In the genomic region with DNA sequence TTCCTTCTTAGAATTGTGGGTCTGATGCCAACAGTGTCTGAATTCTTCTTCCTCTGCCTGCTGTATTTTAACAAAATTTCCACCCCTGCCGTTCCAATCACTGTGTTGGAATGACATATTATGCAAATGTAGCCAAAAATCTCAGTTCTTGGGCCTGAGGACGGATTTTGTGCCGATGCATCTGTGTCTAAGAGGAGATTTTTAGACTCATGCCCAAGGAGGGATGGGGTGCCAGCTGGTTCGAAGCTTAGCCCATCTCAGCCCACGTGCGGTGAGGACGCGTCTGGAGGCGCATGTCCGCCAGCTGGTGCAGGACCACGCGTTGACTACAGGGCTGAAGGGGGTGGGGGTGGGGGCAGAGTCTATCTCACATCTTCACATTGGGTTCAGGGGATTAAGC, we compare ENCODE assay signal across 15 mouse cellular contexts. TPM values are rescaled to one million over a fixed set of nuclear protein-coding genes. Genes with fewer than 3 reads are reported as not detected.
DNase-seq lines count a peak whose midpoint lies in the region; ATAC-seq lines count a peak whose summit lies in the region.
"Had no signal": no experiment of that assay in that cellular context is flagged by ENCODE, and none has a peak within 500 bp of the region (broad histone marks: within the 10 kb centered on the region; RNA-seq: fewer than 3 reads in every experiment).

No protein-coding gene starts in this region.

- ATAC-seq in cerebellum, adult (ENCODE audit: insufficient number of reproducible peaks, low FRiP score, low TSS enrichment), result peak; percentile 57; the same call in 1 of the 2 replicates
- ATAC-seq: lung, postnatal 0 days had no signal

- H3K36me3 ChIP-seq in limb, embryonic 10.5 days, result no peaks in the 10 kb centered on the region
- H3K36me3 ChIP-seq: embryonic facial prominence, embryonic 10.5 days; limb, embryonic 13.5 days; neural tube, embryonic 13.5 days had no signal

- no peak overlapping the region for H3K27ac ChIP-seq in limb, embryonic 10.5 days
- H3K27ac ChIP-seq: embryonic facial prominence, embryonic 10.5 days; limb, embryonic 13.5 days; neural tube, embryonic 13.5 days had no signal

- 92% methylated on average over 12 of the region's 12 CpGs for WGBS in limb, embryonic 10.5 days

- no peaks in the 10 kb centered on the region for H3K27me3 ChIP-seq in limb, embryonic 10.5 days (ENCODE audit: low read depth, poor library complexity, severe bottlenecking)
- H3K27me3 ChIP-seq: limb, embryonic 13.5 days; neural tube, embryonic 13.5 days had no signal

- peak; percentile 56 for DNase-seq in cerebellum, adult 8-10 months
- DNase-seq in layer of hippocampus, adult 11-12 months (ENCODE audit: low spot score), result peak; percentile 33
- peak; percentile 12 to 85 for DNase-seq in left cerebral cortex, postnatal 25 days (ENCODE audit: low spot score in 2 of 2)
- no peak for DNase-seq in retina, embryonic 14.5 days (ENCODE audit: low spot score)
- no peak for DNase-seq in urinary bladder, postnatal 10 days (ENCODE audit: low spot score)
- no peak for DNase-seq in limb, embryonic 10.5 days (ENCODE audit: low spot score)
- DNase-seq: adrenal gland, adult 2 months had no signal

- no peaks in the 10 kb centered on the region for H3K9me3 ChIP-seq in limb, embryonic 10.5 days (replicated peaks)
- H3K9me3 ChIP-seq: embryonic facial prominence, embryonic 10.5 days; limb, embryonic 13.5 days; neural tube, embryonic 13.5 days had no signal

- intact Hi-C loops in left cerebral cortex, postnatal 25 days (cut with DNase I), result no loop called here

- no peaks in the 10 kb centered on the region for H3K4me1 ChIP-seq in limb, embryonic 10.5 days
- H3K4me1 ChIP-seq: embryonic facial prominence, embryonic 10.5 days; limb, embryonic 13.5 days; neural tube, embryonic 13.5 days had no signal

- H3K4me3 ChIP-seq in limb, embryonic 10.5 days, result no peak overlapping the region
- H3K4me3 ChIP-seq: embryonic facial prominence, embryonic 10.5 days; limb, embryonic 13.5 days; neural tube, embryonic 13.5 days had no signal

RNA-seq across cellular contexts. Expression of gene Gm5485, which starts 51.3 kb away (rescaled TPM):
- total RNA-seq in left cerebral cortex, postnatal 25 days (2021), result not detected
- polyA plus RNA-seq in limb, embryonic 10.5 days (2016; fragmentation: Nextera tagmentation; extraction: Ambion mirVana), result not detected in 2 replicates
- total RNA-seq: adrenal gland, adult 2 months; ES-E14; hematopoietic stem cell, adult 5-6 weeks had no signal
- polyA plus RNA-seq: adrenal gland, adult 2 months; embryonic facial prominence, embryonic 10.5 days; gonadal fat pad, adult 2 months; limb, embryonic 13.5 days; neural tube, embryonic 13.5 days had no signal

RNA-seq across cellular contexts. Expression of gene Dppa2, which starts 57.2 kb away (rescaled TPM):
- total RNA-seq in left cerebral cortex, postnatal 25 days (2021), result not detected
- not detected in 2 replicates for polyA plus RNA-seq in limb, embryonic 10.5 days (2016; fragmentation: Nextera tagmentation; extraction: Ambion mirVana)
- total RNA-seq: adrenal gland, adult 2 months; hematopoietic stem cell, adult 5-6 weeks had no signal
- polyA plus RNA-seq: adrenal gland, adult 2 months; embryonic facial prominence, embryonic 10.5 days; gonadal fat pad, adult 2 months; limb, embryonic 13.5 days; neural tube, embryonic 13.5 days had no signal

Comparison
In these comparisons a context has a peak if more than half of its experiments do, and no peak if none do; other contexts are left out.
1. DNase-seq: peak in cerebellum, adult 8-10 months (single experiment), layer of hippocampus, adult 11-12 months (single experiment) and left cerebral cortex, postnatal 25 days (2 of 2); none in retina, embryonic 14.5 days (single experiment), urinary bladder, postnatal 10 days (single experiment) and limb, embryonic 10.5 days (single experiment).